Mouse (Mus musculus): ENCODE results near the gene Mre11a. TPM values are rescaled to one million over a fixed set of nuclear protein-coding genes. Genes with fewer than 3 reads are reported as not detected.

The Mre11a gene
- polyA plus RNA-seq, 1 experiment from 2014 or later = 36.9 TPM

DNA sequence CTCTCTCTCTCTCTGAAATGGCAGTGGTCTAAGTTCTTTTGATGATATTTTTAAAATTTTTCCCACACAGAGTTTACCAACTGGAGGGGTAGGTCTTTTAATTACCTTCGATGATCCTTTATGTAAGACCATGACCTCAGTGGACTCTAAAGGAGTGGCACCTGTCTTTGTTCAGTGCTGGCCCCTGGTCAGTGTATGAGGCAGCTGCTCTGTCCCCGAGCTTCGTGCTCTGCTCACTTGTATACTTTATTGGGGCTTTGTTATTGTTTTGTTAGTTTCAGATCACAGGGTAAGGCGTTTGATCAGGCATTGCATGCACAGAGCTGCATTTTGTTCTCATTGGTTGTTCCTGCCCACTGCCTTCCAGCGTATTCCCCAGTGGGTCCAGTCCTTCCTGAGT, 55.5 kb downstream of the Mre11a start:
- ATAC-seq (ENCODE audit: low FRiP score, low TSS enrichment) = no peak
- H3K9me3 ChIP-seq (ENCODE audit: control insufficient read depth, low read length) = no peaks in the 10 kb centered on the region
- 48% methylated on average over 5 of the region's 5 CpGs for WGBS
- H3K27me3 ChIP-seq (ENCODE audit: control insufficient read depth, insufficient read depth, low read length) = no peaks in the 10 kb centered on the region
- H3K9ac ChIP-seq (ENCODE audit: low read depth, low read length) = no peak overlapping the region
- no peak overlapping the region for H3K4me3 ChIP-seq (ENCODE audit: low read length)
- no peak overlapping the region for H3K27ac ChIP-seq (ENCODE audit: low read depth, low read length)
- no peaks in the 10 kb centered on the region for H3K4me1 ChIP-seq (ENCODE audit: control insufficient read depth, insufficient read depth, low read length)
- peaks cover 15% of the 10 kb centered on the region for H3K36me3 ChIP-seq (ENCODE audit: control insufficient read depth, insufficient read depth, low read length)
- no peak overlapping the region for H3K4me2 ChIP-seq (replicated peaks; ENCODE audit: low read depth, low read length)

DNA sequence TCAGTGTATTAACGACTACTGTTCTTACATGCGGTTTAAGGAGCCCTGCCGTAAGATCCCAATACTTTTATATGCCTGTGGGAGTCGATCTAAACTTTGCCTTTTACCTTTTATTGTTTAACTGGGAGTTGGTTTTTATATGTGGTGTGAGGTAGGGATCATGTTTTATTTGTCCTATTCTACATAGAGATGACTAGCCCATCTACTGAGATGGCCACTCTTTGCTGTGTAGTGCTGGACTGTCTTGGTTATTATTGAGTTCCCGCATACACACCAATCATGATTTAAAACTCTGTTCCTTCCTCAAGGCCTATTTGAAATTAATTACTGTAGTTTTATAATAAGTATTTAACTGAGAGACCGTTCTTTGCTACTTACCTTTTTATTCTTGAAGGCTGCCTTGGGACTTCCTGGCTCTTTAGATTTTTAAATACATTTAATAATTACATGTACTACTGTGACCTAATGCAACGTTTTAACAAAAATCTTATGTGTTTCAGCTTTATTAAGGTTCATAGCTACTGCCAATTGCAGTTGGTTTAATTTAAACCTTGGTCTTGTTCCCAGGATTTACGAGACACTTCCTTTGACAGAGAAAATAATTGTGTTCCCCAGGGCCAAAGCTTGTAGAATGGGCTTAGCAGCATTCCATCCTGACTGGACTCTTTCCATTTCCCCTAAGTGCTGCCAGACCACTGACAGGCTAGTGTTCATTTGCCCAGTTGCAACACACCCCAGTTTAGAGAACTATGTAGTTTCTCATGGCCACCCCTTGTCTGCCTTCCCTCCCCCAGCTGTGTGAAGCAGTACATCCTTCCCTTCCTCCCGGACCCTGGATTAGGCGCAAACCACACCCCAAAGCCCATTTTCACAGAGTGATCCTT, 57.7 kb downstream of the Mre11a start:
- Histone ChIP-seq H3K4me3 (ENCODE audit: low read length) (no peak overlapping the region), H3K9ac (ENCODE audit: low read depth, low read length) (no peak overlapping the region), H3K27ac (ENCODE audit: low read depth, low read length) (no peak overlapping the region), H3K4me2 (replicated peaks; ENCODE audit: low read depth, low read length) (no peak overlapping the region), H3K4me1 (ENCODE audit: control insufficient read depth, insufficient read depth, low read length) (no peaks in the 10 kb centered on the region), H3K36me3 (ENCODE audit: control insufficient read depth, insufficient read depth, low read length) (no peaks in the 10 kb centered on the region), H3K27me3 (ENCODE audit: control insufficient read depth, insufficient read depth, low read length) (no peaks in the 10 kb centered on the region), H3K9me3 (ENCODE audit: control insufficient read depth, low read length) (0 out of 2 replicates have a peak, but pooled peaks cover 2% of the 10 kb centered on the region)
- no peak for ATAC-seq (ENCODE audit: low FRiP score, low TSS enrichment)
- 76% methylated on average over 10 of the region's 10 CpGs for WGBS

DNA sequence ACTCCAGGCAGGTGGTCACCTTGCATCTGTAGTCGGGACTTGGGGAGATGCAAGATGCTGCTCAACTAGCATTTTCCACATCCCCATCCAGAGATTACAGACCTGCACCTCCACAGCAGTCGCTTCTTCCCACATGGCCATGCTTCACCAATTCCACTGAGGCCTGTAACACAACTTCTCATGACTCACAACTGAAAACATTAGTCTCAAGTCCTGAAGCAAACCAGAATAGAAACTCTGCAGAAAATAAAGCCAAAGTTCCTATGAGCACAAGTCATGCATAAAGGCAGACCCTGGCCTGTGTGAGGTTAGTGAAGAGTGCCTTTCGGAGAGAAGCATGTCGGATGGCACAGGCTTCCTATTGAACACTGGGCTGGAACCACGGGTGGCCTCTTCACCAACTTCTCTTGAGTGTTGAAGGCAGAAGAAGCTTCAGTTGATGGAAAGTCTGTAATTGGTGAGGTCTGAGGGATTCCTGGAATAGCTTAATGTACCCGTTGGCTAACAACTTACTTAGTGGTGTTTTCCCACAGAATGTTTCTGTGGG, 58.9 kb downstream of the Mre11a start:
- ATAC-seq (ENCODE audit: low FRiP score, low TSS enrichment) = no peak
- no peak overlapping the region for H3K4me3 ChIP-seq (ENCODE audit: low read length)
- H3K36me3 ChIP-seq (ENCODE audit: control insufficient read depth, insufficient read depth, low read length) = no peaks in the 10 kb centered on the region
- H3K9ac ChIP-seq (ENCODE audit: low read depth, low read length) = no peak overlapping the region
- H3K9me3 ChIP-seq (ENCODE audit: control insufficient read depth, low read length) = 0 out of 2 replicates have a peak, but pooled peaks cover 2% of the 10 kb centered on the region
- H3K27ac ChIP-seq (ENCODE audit: low read depth, low read length) = no peak overlapping the region
- H3K4me1 ChIP-seq (ENCODE audit: control insufficient read depth, insufficient read depth, low read length) = no peaks in the 10 kb centered on the region
- WGBS = 92% methylated on average over 6 of the region's 6 CpGs
- H3K27me3 ChIP-seq (ENCODE audit: control insufficient read depth, insufficient read depth, low read length) = no peaks in the 10 kb centered on the region
- no peak overlapping the region for H3K4me2 ChIP-seq (replicated peaks; ENCODE audit: low read depth, low read length)

DNA sequence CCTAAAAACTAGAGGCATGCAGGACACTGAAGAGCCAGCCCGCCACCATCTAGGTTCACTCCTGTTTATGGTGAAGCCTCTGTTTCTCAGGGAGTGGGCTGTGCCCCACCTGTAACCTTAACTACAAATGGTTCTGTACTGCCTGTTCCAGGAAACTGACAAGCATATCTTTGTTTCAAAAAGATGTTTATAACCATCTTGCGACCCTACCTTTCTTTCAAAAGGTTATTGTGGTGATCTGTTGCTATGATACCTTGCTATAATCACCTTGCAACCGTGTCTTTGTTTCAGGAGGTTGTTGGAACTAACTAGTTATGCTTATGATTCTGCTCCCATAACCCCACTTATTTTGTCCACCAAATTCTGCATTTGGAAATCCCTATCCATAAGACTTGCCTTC, 59.4 kb downstream of the Mre11a start:
- 0 out of 2 replicates have a peak, but pooled peaks cover 2% of the 10 kb centered on the region for H3K9me3 ChIP-seq (ENCODE audit: control insufficient read depth, low read length)
- no peaks in the 10 kb centered on the region for H3K4me1 ChIP-seq (ENCODE audit: control insufficient read depth, insufficient read depth, low read length)
- no peak for ATAC-seq (ENCODE audit: low FRiP score, low TSS enrichment)
- H3K9ac ChIP-seq (ENCODE audit: low read depth, low read length) = no peak overlapping the region
- WGBS = 91% methylated on average over 3 of the region's 3 CpGs
- no peaks in the 10 kb centered on the region for H3K27me3 ChIP-seq (ENCODE audit: control insufficient read depth, insufficient read depth, low read length)
- no peak overlapping the region for H3K4me3 ChIP-seq (ENCODE audit: low read length)
- no peaks in the 10 kb centered on the region for H3K36me3 ChIP-seq (ENCODE audit: control insufficient read depth, insufficient read depth, low read length)
- H3K4me2 ChIP-seq (replicated peaks; ENCODE audit: low read depth, low read length) = no peak overlapping the region
- no peak overlapping the region for H3K27ac ChIP-seq (ENCODE audit: low read depth, low read length)

DNA sequence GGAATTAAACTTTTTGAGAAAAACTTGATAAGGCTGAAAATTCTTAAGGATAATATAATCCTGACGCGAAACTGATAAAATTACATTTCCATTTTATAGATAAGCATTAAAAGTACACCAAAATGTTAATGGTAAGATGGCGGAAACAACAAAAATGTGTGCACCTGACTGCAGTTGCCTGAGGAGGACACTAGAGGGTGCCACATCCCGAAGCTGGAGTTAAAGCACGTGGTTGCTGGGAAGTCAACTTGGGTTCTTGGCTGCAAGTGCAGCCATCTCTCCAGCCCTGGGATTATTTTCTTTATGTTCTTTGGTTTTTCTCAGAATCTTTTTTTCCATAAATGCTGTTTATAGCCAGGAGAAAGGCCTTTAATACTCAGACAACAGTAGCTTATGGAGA, 62.0 kb downstream of the Mre11a start:
- H3K36me3 ChIP-seq (ENCODE audit: control insufficient read depth, insufficient read depth, low read length) = no peaks in the 10 kb centered on the region
- no peak overlapping the region for H3K4me3 ChIP-seq (ENCODE audit: low read length)
- no peak overlapping the region for H3K27ac ChIP-seq (ENCODE audit: low read depth, low read length)
- no peaks in the 10 kb centered on the region for H3K4me1 ChIP-seq (ENCODE audit: control insufficient read depth, insufficient read depth, low read length)
- no peak overlapping the region for H3K9ac ChIP-seq (ENCODE audit: low read depth, low read length)
- no peak overlapping the region for H3K4me2 ChIP-seq (replicated peaks; ENCODE audit: low read depth, low read length)
- WGBS = 51% methylated on average over 5 of the region's 5 CpGs
- ATAC-seq (ENCODE audit: low FRiP score, low TSS enrichment) = no peak
- 0 out of 2 replicates have a peak, but pooled peaks cover 2% of the 10 kb centered on the region for H3K9me3 ChIP-seq (ENCODE audit: control insufficient read depth, low read length)
- no peaks in the 10 kb centered on the region for H3K27me3 ChIP-seq (ENCODE audit: control insufficient read depth, insufficient read depth, low read length)

DNA sequence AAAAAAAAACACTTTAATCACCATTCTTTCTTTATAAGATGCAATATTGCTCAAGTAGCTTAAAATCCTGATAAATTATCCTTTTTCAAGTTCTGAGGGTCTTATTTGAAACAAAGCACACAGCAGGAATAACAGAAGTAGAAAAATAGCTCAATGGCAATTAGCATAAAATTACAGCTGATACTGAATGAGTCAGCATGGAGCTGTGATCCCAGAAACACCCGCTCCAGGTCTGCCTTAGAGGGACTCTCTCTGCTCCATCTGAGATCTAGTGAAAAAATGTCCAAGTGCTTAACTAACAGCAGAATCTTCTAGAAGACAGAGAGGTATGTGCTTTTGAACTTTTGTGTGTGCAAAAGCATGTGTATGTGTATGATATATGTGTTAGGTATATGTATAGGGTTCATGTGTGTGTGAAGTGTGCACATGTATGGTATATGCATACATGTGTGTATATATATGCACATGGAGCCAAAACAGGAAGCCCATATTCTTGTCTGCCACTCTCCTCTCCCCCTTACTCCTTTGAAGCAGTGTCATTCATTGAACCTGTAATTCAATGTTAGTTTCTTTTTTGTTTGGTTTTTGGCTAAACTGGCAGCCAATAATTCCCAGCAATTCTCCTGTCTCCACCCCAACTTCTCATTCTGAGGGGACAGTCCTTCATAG, 63.9 kb downstream of the Mre11a start:
- H3K27me3 ChIP-seq (ENCODE audit: control insufficient read depth, insufficient read depth, low read length) = no peaks in the 10 kb centered on the region
- no peaks in the 10 kb centered on the region for H3K36me3 ChIP-seq (ENCODE audit: control insufficient read depth, insufficient read depth, low read length)
- WGBS = 89% methylated on average over 1 of the region's 1 CpGs
- no peaks in the 10 kb centered on the region for H3K4me1 ChIP-seq (ENCODE audit: control insufficient read depth, insufficient read depth, low read length)
- no peak overlapping the region for H3K4me3 ChIP-seq (ENCODE audit: low read length)
- 0 out of 2 replicates have a peak, but pooled peaks cover 2% of the 10 kb centered on the region for H3K9me3 ChIP-seq (ENCODE audit: control insufficient read depth, low read length)
- no peak for ATAC-seq (ENCODE audit: low FRiP score, low TSS enrichment)
- no peak overlapping the region for H3K9ac ChIP-seq (ENCODE audit: low read depth, low read length)
- no peak overlapping the region for H3K27ac ChIP-seq (ENCODE audit: low read depth, low read length)
- no peak overlapping the region for H3K4me2 ChIP-seq (replicated peaks; ENCODE audit: low read depth, low read length)

DNA sequence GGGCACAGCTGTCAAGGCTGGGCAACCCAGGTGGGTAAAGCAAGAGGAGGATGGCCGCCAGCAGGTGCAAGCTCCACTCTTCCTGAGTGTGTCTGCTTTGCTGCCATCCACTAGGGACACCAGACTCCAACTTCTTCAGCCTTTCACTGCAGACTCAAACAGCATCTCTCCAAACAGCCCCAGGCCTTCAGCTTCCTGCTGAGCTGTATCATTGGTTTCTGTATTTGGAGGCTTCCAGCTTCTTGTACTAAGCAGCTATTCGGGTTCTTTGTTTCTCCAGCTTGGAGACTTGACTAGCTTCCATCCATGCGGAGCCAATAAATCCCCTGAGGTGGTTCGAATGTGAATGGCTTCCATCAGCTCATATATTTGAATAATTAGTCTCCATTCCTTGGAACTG, 70.1 kb downstream of the Mre11a start:
- H3K36me3 ChIP-seq (ENCODE audit: control insufficient read depth, insufficient read depth, low read length) = no peaks in the 10 kb centered on the region
- no peak for ATAC-seq (ENCODE audit: low FRiP score, low TSS enrichment)
- H3K4me3 ChIP-seq (ENCODE audit: low read length) = no peak overlapping the region
- H3K9ac ChIP-seq (ENCODE audit: low read depth, low read length) = no peak overlapping the region
- H3K4me1 ChIP-seq (ENCODE audit: control insufficient read depth, insufficient read depth, low read length) = no peaks in the 10 kb centered on the region
- no peak overlapping the region for H3K4me2 ChIP-seq (replicated peaks; ENCODE audit: low read depth, low read length)
- 65% methylated on average over 4 of the region's 4 CpGs for WGBS
- H3K27ac ChIP-seq (ENCODE audit: low read depth, low read length) = no peak overlapping the region
- peaks cover 16% of the 10 kb centered on the region for H3K27me3 ChIP-seq (ENCODE audit: control insufficient read depth, insufficient read depth, low read length)
- H3K9me3 ChIP-seq (ENCODE audit: control insufficient read depth, low read length) = no peaks in the 10 kb centered on the region

DNA sequence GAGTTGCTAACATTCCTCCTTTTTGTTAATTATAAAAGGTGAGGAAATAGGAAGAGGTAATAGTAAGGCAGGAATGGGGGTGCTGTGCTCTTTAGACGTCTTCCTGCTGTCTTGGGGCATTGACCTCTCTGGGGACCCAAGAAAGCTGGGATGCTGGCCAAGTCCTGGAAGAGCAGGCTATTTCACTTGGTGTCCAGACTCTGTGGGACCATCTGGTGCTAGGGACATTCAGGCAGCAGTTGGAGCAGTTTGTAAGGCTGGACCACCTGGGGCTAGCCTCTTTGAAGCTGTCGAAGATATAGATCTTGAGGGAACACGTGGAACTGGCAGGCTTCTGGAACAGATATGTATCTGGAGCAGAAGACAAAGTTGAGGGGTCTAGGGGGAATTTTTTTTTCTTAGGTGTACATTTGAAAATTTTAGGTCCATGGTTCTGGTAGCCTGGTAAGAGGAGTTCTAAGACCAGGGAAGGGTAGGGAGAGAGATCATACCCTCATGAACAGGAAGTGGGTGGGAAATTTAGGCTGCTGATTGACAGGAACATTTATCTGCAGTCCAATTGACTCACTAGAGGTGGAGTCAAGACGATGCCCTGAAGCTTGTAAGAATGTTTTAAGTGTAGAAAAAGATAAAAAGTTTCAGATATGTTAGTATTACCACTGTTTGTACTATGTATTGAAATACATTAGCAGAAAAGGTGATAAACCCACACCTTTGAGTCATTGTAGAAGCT, 72.6 kb downstream of the Mre11a start:
- 50% methylated on average over 4 of the region's 4 CpGs for WGBS
- H3K4me1 ChIP-seq (ENCODE audit: control insufficient read depth, insufficient read depth, low read length) = 0 out of 2 replicates have a peak, but pooled peaks cover 2% of the 10 kb centered on the region
- H3K9me3 ChIP-seq (ENCODE audit: control insufficient read depth, low read length) = no peaks in the 10 kb centered on the region
- H3K9ac ChIP-seq (ENCODE audit: low read depth, low read length) = no peak overlapping the region
- no peak overlapping the region for H3K27ac ChIP-seq (ENCODE audit: low read depth, low read length)
- H3K4me2 ChIP-seq (replicated peaks; ENCODE audit: low read depth, low read length) = no peak overlapping the region
- H3K36me3 ChIP-seq (ENCODE audit: control insufficient read depth, insufficient read depth, low read length) = no peaks in the 10 kb centered on the region
- H3K27me3 ChIP-seq (ENCODE audit: control insufficient read depth, insufficient read depth, low read length) = peaks cover 29% of the 10 kb centered on the region
- no peak for ATAC-seq (ENCODE audit: low FRiP score, low TSS enrichment)
- H3K4me3 ChIP-seq (ENCODE audit: low read length) = no peak overlapping the region

All from kidney, embryonic 14.5 days (tissue).